Mouse (Mus musculus): Measurements from ENCODE around the gene Edem1.
"Not testable (repeated sequence)": the region's sequence is repeated elsewhere in the genome, so short reads cannot be mapped to it uniquely, and the experiment has no call there.

The Edem1 gene

DNA sequence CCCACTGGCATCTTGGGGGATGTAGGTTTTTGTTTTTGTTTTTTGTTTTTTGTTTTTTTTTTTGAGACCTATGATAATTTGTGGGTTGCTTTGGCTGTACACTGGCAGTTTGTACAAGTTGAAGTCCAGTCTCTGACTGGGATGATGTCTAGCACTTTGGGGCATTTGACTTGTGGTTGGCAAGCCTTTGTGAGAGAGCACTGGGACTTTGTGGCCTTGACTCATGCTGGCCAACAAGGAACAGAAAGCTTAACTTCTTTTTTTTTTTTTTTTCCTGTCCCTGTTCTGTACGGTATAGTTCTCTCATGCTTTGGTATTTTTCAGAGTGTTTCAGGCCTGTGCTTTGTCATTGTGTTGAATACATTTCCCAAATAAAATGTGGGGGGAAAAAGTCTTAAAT is 3.7 kb downstream of the Edem1 start:
- DNase-seq: no peak

DNA sequence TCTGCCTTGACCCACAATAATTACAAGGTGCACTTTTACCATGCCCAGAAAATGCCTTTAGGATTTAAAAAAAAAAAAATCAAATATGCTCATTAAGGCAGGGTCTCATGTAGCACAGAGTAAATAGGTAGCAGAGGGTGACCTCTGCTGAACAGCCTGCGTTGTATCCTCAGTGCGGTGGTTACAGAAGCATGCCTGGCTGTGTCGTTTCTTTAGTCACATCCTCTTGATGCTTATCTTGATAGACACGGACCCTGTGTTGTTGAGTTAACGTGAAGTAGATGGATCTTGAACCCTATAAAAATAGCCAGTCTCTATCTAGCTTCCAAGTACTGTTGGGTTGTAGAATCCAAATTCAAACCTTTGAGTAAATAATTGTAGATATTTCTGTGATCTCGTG is 4.5 kb downstream of the Edem1 start:
- no peak for DNase-seq

DNA sequence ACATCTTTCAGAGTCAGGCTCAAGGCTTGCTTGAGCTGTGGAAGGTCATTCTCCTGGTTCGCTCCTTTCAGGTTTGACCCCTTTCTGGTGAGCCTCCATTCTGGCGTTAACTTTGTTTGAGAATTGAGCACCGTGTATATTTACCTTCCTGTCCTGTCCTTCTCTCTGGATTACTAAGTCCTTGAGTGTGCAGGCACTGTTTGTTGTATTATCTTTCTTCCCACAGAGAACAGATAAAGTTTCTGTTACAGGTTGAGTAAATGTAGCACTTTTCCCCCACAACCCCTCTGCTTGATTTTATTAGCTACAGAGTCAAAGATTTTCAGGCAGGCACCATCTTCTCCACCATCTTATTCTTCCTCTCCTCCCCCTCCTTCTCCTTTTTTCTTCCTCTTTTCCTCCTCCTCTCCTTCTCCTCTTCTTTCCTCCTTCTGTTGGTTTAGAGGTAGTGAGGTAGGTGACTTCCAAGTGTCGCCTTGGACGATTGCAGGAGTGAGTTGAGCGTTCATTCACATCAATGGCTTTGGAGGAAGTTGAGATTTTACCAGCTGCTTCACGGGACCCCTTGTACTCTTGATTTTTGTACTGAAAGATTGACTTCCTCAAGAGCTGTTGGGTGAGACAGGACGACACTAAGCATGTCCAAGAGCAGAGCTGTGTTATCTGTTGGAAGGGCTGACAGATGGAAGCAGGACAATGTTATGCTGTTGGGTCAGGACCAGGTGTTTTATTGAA is 5.7 kb downstream of the Edem1 start:
- no peak for DNase-seq

DNA sequence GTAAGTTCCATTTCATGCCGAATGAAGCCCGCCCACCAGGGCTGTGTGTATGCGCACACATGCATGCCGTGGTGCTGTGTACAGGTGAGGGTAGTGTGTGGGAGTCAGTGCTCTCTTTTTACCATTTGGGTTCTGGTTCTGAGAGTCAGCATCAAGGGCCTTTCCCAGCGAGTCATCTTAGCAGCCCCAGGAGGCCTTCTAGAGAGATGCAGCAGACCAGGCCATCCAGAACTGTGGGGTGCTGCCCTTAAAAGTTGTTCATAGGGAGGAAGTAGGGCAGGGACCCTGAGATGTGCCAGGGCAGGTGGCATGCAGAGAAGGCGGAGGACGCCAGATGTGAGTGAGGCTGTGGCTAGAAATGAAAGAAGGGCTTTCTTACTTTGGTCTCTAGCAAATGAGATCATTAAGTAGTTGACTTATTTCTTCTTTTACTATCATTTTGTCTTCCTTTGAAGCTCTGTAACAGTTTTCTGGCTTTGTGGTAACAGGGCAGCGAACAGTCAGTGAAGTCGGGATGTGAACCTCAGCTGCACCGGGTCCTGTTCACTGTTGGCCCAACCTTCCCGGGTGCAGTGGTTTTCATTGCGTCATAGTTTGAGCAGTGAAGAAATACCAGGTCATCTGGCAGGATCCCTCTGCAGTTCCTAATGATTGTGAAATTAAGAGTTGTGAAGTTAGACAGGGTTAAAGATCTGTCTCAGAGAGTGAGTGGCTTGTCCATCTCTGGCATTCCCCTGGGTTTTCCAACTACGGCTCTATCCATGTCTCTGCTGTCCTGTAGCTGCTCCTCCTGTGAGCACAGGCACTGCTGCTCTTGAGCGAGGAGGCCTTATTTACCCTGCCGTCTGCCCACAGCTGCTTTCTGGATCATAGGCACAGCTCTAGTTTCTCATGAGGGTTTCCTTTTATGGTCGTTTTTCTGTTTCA is 7.6 kb downstream of the Edem1 start:
- no peak for DNase-seq

- DNase-seq: no peak
These were observed 8.6 kb downstream of the Edem1 start for GRCm38 (mm10) chr6:108837081-108837480.

GRCm38 (mm10) chr6:108837958-108838357 is 9.5 kb downstream of the Edem1 start:
- no peak for DNase-seq

- no peak for DNase-seq
These were observed 11.0 kb downstream of the Edem1 start for GRCm38 (mm10) chr6:108839432-108839831.

DNA sequence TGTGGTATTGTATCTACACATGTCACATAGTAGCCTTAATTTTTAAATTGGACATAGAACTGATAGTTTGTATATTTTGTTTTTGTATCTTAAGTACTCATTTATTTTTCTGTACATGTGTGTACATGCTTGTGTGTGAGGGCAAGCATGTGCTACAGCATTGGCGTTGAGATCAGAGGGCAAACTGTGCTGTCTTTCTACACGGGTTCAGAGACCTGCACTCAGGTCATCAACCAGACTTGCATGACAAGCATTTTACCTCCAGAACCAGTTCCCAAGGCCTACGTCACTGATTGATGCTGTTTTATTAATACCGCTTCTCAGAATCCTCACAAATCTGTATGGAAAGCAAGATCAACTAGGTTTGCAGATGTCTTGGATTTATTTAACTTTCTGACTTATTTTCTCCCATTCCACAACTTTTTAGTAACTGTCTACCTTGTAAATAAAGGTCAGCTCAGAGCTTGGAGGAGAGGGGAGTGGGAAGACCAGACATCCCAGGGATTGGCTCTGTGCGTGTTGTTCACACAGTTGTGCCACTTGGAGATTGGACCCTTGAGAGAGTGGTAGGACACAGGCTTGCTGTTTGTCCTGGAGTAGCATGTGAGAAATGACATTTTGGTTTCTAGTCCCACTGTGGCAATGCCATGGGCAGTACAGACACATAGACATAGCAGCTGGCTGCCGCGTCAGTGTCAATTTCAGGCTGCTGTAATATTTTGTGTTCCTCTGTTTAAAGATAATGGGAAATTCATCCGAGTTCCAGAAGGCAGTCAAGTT is 12.6 kb downstream of the Edem1 start:
- no peak for DNase-seq

- no peak for DNase-seq
These were observed 15.2 kb downstream of the Edem1 start for GRCm38 (mm10) chr6:108843664-108844063.

- DNase-seq: no peak
These were observed 15.7 kb downstream of the Edem1 start for GRCm38 (mm10) chr6:108844093-108844492.

- DNase-seq: no peak
These were observed 16.3 kb downstream of the Edem1 start for GRCm38 (mm10) chr6:108844771-108845170.

- DNase-seq: no peak
These were observed 23.7 kb downstream of the Edem1 start for GRCm38 (mm10) chr6:108852088-108852670.

DNA sequence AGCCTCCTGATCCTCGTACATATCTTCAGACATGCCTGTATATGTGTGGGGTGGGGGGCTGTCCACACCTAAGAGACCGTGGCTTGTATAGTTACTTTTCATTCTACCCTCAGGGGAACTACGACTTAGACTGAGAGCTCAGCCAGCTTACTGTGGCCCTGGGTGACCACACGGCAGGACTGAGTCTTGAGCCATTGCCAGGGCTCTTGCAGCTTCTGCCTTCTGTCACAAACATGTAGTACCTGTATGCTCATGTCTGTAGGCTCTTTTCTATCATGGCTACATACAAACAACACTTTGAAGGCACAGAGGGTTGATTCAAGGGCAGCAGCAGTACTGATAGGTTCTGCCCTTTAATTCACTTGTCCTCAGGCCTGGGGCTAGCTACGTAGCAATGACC is 24.5 kb downstream of the Edem1 start:
- DNase-seq: no peak

GRCm38 (mm10) chr6:108858583-108858982 is 30.1 kb downstream of the Edem1 start:
- DNase-seq: no peak

DNA sequence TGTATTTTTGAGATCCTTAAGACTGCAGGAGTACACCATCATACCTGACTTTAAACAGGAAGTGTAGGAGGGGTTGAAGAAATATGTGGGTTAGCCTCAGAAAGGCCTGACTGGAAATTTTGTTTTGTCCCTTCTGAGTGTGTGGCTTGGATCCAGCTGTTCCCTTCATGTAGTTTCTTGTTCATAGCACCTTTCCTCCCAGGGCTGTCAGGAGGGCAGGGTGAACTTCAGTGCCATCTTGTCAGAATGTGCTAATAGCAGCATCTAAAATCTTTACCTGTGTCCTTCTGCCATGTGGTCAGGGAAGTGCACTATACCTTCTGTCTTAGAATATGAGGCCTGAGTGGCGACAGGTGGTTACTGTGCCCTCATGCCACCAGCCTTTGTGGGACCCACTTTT is 32.8 kb downstream of the Edem1 start:
- no peak for DNase-seq

- DNase-seq: no peak
These were observed 34.1 kb downstream of the Edem1 start for GRCm38 (mm10) chr6:108862548-108862947.

DNA sequence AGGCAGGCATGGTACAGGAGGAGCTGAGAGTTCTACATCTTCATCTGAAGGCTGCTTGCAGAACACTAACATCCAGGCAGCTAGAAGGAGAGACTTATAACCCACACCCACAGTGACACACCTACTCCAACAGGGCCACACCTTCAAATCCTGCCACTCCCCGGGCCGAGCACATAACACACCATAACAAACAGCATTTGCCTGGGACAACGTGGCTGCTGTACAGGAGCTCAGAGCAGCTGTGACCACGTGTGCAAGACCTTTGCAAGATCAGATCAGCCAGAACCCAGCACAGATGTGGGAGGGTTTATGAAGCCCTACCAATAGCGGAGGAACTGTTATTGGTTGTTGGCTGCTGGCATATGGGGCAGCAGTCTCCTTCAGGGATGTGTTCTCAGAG is 37.9 kb downstream of the Edem1 start:
- DNase-seq: no peak

DNA sequence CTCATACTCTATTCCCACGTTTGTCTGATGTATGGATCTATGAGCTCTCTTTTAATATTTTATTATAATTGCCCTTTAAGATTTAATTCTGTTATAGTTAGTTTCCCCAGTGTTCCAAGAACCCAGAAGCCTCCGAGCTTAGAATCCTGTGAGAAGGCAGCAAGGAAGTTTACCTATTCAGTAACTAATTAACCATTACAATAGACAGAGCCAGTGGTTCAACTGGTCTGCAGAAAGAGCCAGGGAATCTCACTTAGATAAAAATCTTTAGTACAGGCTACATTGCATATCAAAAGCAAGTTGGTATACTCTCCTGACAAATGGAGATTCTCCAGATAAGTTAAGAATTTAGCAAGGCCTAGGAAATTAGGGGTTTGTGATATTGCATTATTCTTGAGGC is 40.6 kb downstream of the Edem1 start:
- DNase-seq: not testable (repeated sequence)

- DNase-seq: no peak
These were observed 42.0 kb downstream of the Edem1 start for GRCm38 (mm10) chr6:108870421-108870820.

DNA sequence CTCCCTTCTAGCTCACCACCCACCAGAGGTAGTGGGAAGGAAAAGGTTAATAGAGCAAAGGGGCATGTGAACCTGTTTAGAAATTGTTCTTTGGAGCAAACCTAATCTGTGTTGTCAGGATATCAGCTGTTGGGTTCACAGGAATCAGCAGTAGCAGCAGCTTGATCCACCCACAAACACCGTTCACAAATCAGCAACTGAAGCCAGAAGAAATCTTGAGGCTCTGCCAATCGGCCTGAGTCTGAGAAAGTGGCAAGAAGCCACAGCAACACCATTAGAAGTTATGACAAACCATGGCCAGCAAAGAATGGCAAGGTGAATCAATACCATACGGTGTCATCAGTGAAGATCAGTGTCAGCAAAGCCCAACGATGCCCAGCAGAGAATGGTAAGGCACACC is 42.8 kb downstream of the Edem1 start:
- no peak for DNase-seq

GRCm38 (mm10) chr6:108875344-108875743 is 46.9 kb downstream of the Edem1 start:
- no peak for DNase-seq

GRCm38 (mm10) chr6:108876052-108876451 is 47.6 kb downstream of the Edem1 start:
- DNase-seq: no peak

DNA sequence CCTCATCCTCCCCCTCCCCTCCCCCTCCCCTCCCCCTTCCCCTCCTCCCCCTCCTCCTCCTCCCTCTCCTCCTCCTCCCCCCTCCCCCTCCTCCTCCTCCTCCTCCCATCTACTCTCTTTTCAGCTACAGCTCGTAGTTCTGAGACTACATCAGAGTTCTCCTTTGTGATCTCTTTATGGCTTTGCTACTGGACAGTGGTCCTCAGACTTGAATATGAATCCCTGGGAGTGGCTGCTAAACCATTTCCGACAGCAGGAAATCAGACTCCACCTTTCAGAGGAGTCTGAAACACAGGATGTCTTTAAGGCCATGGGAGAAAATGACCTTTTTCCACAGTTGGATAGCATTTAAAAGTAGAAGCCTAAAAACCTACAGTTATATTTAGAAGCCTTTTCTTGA is 48.0 kb downstream of the Edem1 start:
- no peak for DNase-seq
